Mouse (Mus musculus): ENCODE results near the gene Itpr3. TPM values are rescaled to one million over a fixed set of nuclear protein-coding genes. Genes with fewer than 3 reads are reported as not detected.

The Itpr3 gene
- 1 to 10 TPM; 5.9 to 8.3 TPM for total RNA-seq (2023)

DNA sequence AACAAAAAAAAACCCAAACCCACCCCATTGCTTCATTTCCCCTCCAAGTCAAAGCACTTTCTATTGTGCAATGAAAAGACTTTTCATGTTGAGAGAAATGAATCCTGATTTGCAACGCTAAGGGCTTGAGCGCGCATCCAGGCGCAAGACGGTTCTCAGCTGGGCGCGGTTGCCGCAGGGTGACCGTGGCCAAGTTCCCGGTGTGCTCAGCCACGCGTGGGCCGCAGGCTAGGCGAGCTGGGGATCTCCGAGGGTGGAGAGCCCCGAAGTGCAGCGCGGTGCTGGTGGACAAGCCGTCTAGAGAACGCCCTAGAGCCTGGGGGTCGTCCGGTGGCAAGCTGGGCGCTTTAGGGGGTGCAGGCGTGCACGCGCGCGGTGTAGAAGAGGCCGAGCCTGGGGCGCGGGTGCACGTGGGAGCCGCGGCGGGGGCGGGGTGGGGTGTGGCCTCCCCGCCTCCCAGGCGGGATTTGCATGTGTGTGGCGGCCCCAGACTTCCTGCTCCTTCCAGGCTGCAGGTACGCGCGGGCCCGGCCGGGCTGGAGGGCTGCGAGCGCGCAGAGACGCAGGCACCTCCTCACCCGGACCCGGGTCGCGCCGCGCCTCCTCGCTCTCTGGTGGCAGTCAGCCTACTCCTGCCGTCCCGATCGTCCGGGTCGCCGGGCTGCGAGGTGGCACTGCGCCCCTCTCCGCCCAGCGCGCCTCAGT lies at the start of gene Itpr3:
Itpr3 (plus strand) TSS at position 493 of the 705 bp plus-strand sequence.

GRCm38 (mm10) chr17:27028909-27029308 lies 28.2 kb upstream of the Itpr3 start, which contains the start of gene Bak1:
Bak1 (minus strand) TSS chr17:27029009.

GRCm38 (mm10) chr17:27133551-27134141 lies 76.5 kb downstream of the Itpr3 start, which contains the start of gene Uqcc2:
Uqcc2 (minus strand) TSS chr17:27133916.

GRCm38 (mm10) chr17:27167545-27167944 lies 110.4 kb downstream of the Itpr3 start, which contains the start of gene Ip6k3:
Ip6k3 (minus strand) TSS chr17:27167795.

Other genes starting within 250 kb of the Itpr3 start
- not detected for gene Nkx2-5, start 212.3 kb upstream of the Itpr3 start, total RNA-seq (2023)
- 10 to 100 TPM; 15.5 to 16.1 TPM for gene Kifc5b, start 140.2 kb upstream of the Itpr3 start, total RNA-seq (2023)
- 10 to 100 TPM; 63.4 to 68.4 TPM for gene Phf1, start 124.3 kb upstream of the Itpr3 start, total RNA-seq (2023)
- 10 to 100 TPM; 57.1 to 73.2 TPM for gene Cuta, start 117.7 kb upstream of the Itpr3 start, total RNA-seq (2023)
- gene Syngap1, start 116.1 kb upstream of the Itpr3 start, total RNA-seq (2023): 1 to 10 TPM; 2.3 to 2.6 TPM
- 10 to 100 TPM; 10.5 to 14.8 TPM for gene Zbtb9, start 84.1 kb upstream of the Itpr3 start, total RNA-seq (2023)
- gene Bak1, start 28.3 kb upstream of the Itpr3 start, total RNA-seq (2023): 10 to 100 TPM; 71.5 to 74.4 TPM
- 10 to 100 TPM; 33.5 to 34.5 TPM for gene Uqcc2, start 76.6 kb downstream of the Itpr3 start, total RNA-seq (2023)
- under 1 TPM; 0.33 to 0.73 TPM for gene Ip6k3, start 110.5 kb downstream of the Itpr3 start, total RNA-seq (2023)
- 10 to 100 TPM; 39.4 to 50.7 TPM for gene Lemd2, start 147.2 kb downstream of the Itpr3 start, total RNA-seq (2023)